Mouse (Mus musculus) myocyte (in vitro differentiated cells): ENCODE data around the gene Cacna1i. TPM values are rescaled to one million over a fixed set of nuclear protein-coding genes. Genes with fewer than 3 reads are reported as not detected.

Experiments used
- H3K27me3 ChIP-seq: one replicate; pipeline ENCODE4 v1.6.1; 2011; ENCODE audit not compliant: control insufficient read depth, insufficient read depth, insufficient read length
- H3K36me3 ChIP-seq: one replicate; pipeline ENCODE4 v1.6.1; 2011; ENCODE audit not compliant: control insufficient read depth, insufficient read depth
- H3K4me2 ChIP-seq: one replicate; pipeline ENCODE4 v1.6.1; 2011; ENCODE audit warnings: low read depth, control low read depth
- H3K4me3 ChIP-seq: one replicate; pipeline ENCODE4 v1.5.1; 2011; ENCODE audit warnings: mild to moderate bottlenecking, control low read depth, moderate library complexity
- H3K79me2 ChIP-seq: one replicate; pipeline ENCODE4 v1.6.1; 2011; ENCODE audit not compliant: control insufficient read depth, insufficient read depth
- H3ac ChIP-seq: one replicate; pipeline ENCODE4 v1.6.1; 2011; ENCODE audit not compliant: control insufficient read depth, insufficient read length
- CEBPB ChIP-seq: IDR thresholded peaks from 2 replicates; pipeline ENCODE4 v1.6.1; 2011; ENCODE audit warnings: mild to moderate bottlenecking, moderate library complexity; ENCODE audit not compliant: poor library complexity, insufficient read depth, severe bottlenecking
- E2F4 ChIP-seq: IDR thresholded peaks from one replicate; pipeline ENCODE4 v1.6.1; 2011; ENCODE audit warnings: mild to moderate bottlenecking, control low read depth, moderate library complexity; ENCODE audit not compliant: insufficient read depth
- MAX ChIP-seq: IDR thresholded peaks from one replicate; pipeline ENCODE4 v1.6.1; 2011; ENCODE audit warnings: low read depth, mild to moderate bottlenecking, control low read depth
- MYOD1 ChIP-seq, 3 experiments: IDR thresholded peaks; one replicate each; pipeline ENCODE4 v1.6.1; 2011; ENCODE audit warnings: control low read depth in 2 of 3, low read depth in 2 of 3, mild to moderate bottlenecking in 2 of 3, moderate library complexity in 1 of 3; ENCODE audit not compliant: insufficient read length in 2 of 3, control insufficient read depth in 1 of 3
- MYOG ChIP-seq, 3 experiments: IDR thresholded peaks; one replicate each; pipeline ENCODE4 v1.6.1; 2011; ENCODE audit warnings: control low read depth in 2 of 3, low read depth in 2 of 3, mild to moderate bottlenecking in 2 of 3; ENCODE audit not compliant: insufficient read length in 2 of 3, control insufficient read depth in 1 of 3, insufficient read depth in 1 of 3
- POLR2A ChIP-seq: IDR thresholded peaks from one replicate; pipeline ENCODE4 v1.6.1; 2011; ENCODE audit warnings: low read depth, mild to moderate bottlenecking, control low read depth, moderate library complexity; ENCODE audit not compliant: insufficient read length
- POLR2AphosphoS2 ChIP-seq: IDR thresholded peaks from one replicate; pipeline ENCODE4 v1.6.1; 2011; ENCODE audit warnings: low read depth, control low read depth; ENCODE audit not compliant: insufficient read length
- REST ChIP-seq: IDR thresholded peaks from one replicate; pipeline ENCODE4 v1.6.1; 2011; ENCODE audit warnings: mild to moderate bottlenecking, control low read depth, moderate library complexity; ENCODE audit not compliant: insufficient read depth, insufficient read length
- SRF ChIP-seq: IDR thresholded peaks from one replicate; pipeline ENCODE4 v1.6.1; 2011; ENCODE audit warnings: low read depth; ENCODE audit not compliant: control insufficient read depth, insufficient read length
- TCF12 ChIP-seq: IDR thresholded peaks from one replicate; pipeline ENCODE4 v1.6.1; 2011; ENCODE audit warnings: mild to moderate bottlenecking, control low read depth; ENCODE audit not compliant: poor library complexity, insufficient read depth, severe bottlenecking
- TCF3 ChIP-seq: IDR thresholded peaks from one replicate; pipeline ENCODE4 v1.6.1; 2011; ENCODE audit warnings: low read depth, control low read depth; ENCODE audit not compliant: insufficient read length
- USF1 ChIP-seq: IDR thresholded peaks from one replicate; pipeline ENCODE4 v1.6.1; 2011; ENCODE audit warnings: low read depth, mild to moderate bottlenecking, control low read depth, moderate library complexity
- polyA plus RNA-seq: library from polyadenylated mRNA; unstranded; fragments of >200 nt; fragmentation: generic; extraction: Trizol; gene quantifications from one replicate; pipeline ENCODE4 v1.2.1, GENCODE M21; 2012; ENCODE audit warnings: missing spikeins

The Cacna1i gene
- polyA plus RNA-seq, 1 experiment: 0.04 TPM

- Histone ChIP-seq H3K27me3 (peaks cover 53% of the 10 kb centered on the region), H3ac (no peak overlapping the region), H3K4me3 (no peak overlapping the region), H3K4me2 (no peak overlapping the region), H3K36me3 (no peaks in the 10 kb centered on the region), H3K79me2 (no peaks in the 10 kb centered on the region)
- TF ChIP-seq TCF3 (no peak), SRF (no peak), MYOG (IDR thresholded peaks at IDR 0.05; ENCODE audit: control insufficient read depth in 1 of 3, insufficient read depth in 1 of 3, insufficient read length in 2 of 3, low read depth in 2 of 3) (no peak), MAX (no peak), POLR2AphosphoS2 (no peak), E2F4 (no peak), USF1 (no peak), REST (no peak), MYOD1 (IDR thresholded peaks at IDR 0.05; ENCODE audit: control insufficient read depth in 1 of 3, insufficient read length in 2 of 3, low read depth in 2 of 3) (no peak), POLR2A (no peak), TCF12 (no peak), CEBPB (no peak)
Observed at GRCm38 (mm10) chr15:80358798-80359197, 71.8 kb downstream of the Cacna1i start.

- Histone ChIP-seq H3K79me2 (no peaks in the 10 kb centered on the region), H3K27me3 (peaks cover 51% of the 10 kb centered on the region), H3K4me3 (no peak overlapping the region), H3ac (no peak overlapping the region), H3K36me3 (no peaks in the 10 kb centered on the region), H3K4me2 (no peak overlapping the region)
- TF ChIP-seq E2F4 (no peak), MYOG (IDR thresholded peaks at IDR 0.05; ENCODE audit: control insufficient read depth in 1 of 3, insufficient read depth in 1 of 3, insufficient read length in 2 of 3, low read depth in 2 of 3) (no peak), POLR2AphosphoS2 (no peak), TCF12 (no peak), CEBPB (no peak), USF1 (no peak), REST (no peak), POLR2A (no peak), MAX (no peak), SRF (no peak), MYOD1 (IDR thresholded peaks at IDR 0.05; ENCODE audit: control insufficient read depth in 1 of 3, insufficient read length in 2 of 3, low read depth in 2 of 3) (no peak), TCF3 (no peak)
Observed at GRCm38 (mm10) chr15:80361780-80362508, 74.9 kb downstream of the Cacna1i start.

- no peaks in the 10 kb centered on the region for H3K79me2 ChIP-seq
- H3K27me3 ChIP-seq: peaks cover 51% of the 10 kb centered on the region
- H3ac ChIP-seq: no peak overlapping the region
- H3K4me2 ChIP-seq: no peak overlapping the region
- no peak overlapping the region for H3K4me3 ChIP-seq
- TF ChIP-seq MYOG (IDR thresholded peaks at IDR 0.05; ENCODE audit: control insufficient read depth in 1 of 3, insufficient read depth in 1 of 3, insufficient read length in 2 of 3, low read depth in 2 of 3) (no peak), E2F4 (no peak), POLR2A (no peak), MYOD1 (IDR thresholded peaks at IDR 0.05; ENCODE audit: control insufficient read depth in 1 of 3, insufficient read length in 2 of 3, low read depth in 2 of 3) (no peak), SRF (no peak), TCF3 (no peak), TCF12 (no peak), CEBPB (no peak), POLR2AphosphoS2 (no peak), REST (no peak), MAX (no peak), USF1 (no peak)
- no peaks in the 10 kb centered on the region for H3K36me3 ChIP-seq
Observed at GRCm38 (mm10) chr15:80362509-80363172, 75.6 kb downstream of the Cacna1i start.

- Histone ChIP-seq H3K79me2 (no peaks in the 10 kb centered on the region), H3ac (no peak overlapping the region), H3K36me3 (no peaks in the 10 kb centered on the region), H3K4me3 (no peak overlapping the region), H3K4me2 (no peak overlapping the region), H3K27me3 (peaks cover 42% of the 10 kb centered on the region)
- TF ChIP-seq E2F4 (no peak), USF1 (no peak), REST (no peak), POLR2AphosphoS2 (no peak), MAX (no peak), TCF12 (no peak), MYOD1 (IDR thresholded peaks at IDR 0.05; ENCODE audit: control insufficient read depth in 1 of 3, insufficient read length in 2 of 3, low read depth in 2 of 3) (no peak), MYOG (IDR thresholded peaks at IDR 0.05; ENCODE audit: control insufficient read depth in 1 of 3, insufficient read depth in 1 of 3, insufficient read length in 2 of 3, low read depth in 2 of 3) (no peak), CEBPB (no peak), SRF (no peak)
Observed at GRCm38 (mm10) chr15:80363821-80364715, 77.0 kb downstream of the Cacna1i start.
